Mouse (Mus musculus): ENCODE data around the gene P2rx3. TPM values are rescaled to one million over a fixed set of nuclear protein-coding genes. Genes with fewer than 3 reads are reported as not detected.

The P2rx3 gene
- total RNA-seq, 2 experiments from 2014 or later = 1.6 to 2.3 TPM

DNA sequence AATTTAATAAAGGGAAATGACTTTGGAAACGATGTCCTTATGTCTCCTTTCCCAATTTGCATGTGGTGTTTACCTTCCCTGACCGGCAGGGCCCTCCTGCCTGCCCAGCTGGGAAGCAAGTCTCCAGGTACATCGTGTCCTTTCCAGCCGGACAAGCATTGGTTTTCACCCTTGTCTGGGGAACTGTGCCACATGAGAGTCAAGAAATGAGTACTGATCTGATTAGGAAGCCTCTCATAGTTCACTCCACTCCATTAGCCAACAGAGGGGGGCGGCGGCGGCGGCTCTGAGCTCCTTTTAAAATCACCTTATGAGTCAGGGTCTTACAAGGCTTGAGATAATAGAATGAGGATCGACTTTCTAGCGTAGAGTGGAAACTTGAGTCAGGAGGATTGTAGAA is 9.8 kb upstream of the P2rx3 start:
- DNase-seq (ENCODE audit: low spot score in 2 of 2) = no peak
- intact Hi-C loops (cut with DNase I) = loop anchor here (5.0 to 10.0 kb wide), 3 partner anchors 160 to 312 kb away; partner anchors contain the start of genes Rtn4rl2, Timm10 and Ypel4

GRCm38 (mm10) chr2:85046222-85046621 is 9.0 kb upstream of the P2rx3 start:
- DNase-seq (ENCODE audit: low spot score in 2 of 2) = no peak
- intact Hi-C loops (cut with DNase I) = loop anchor here (5.0 to 10.0 kb wide), 3 partner anchors 159 to 311 kb away; partner anchors contain the start of genes Rtn4rl2, Timm10 and Ypel4

- intact Hi-C loops (cut with DNase I) = loop anchor here (10.0 kb wide), 1 partner anchor 309 kb away; the partner anchor contains the start of gene Ypel4
- DNase-seq (ENCODE audit: low spot score in 2 of 2) = no peak
Measured at GRCm38 (mm10) chr2:85043623-85044022, 6.4 kb upstream of the P2rx3 start.

GRCm38 (mm10) chr2:85038336-85038735 is 1.1 kb upstream of the P2rx3 start:
- intact Hi-C loops (cut with DNase I) = no loop called here
- no peak for DNase-seq (ENCODE audit: low spot score in 2 of 2)

- no peak for DNase-seq (ENCODE audit: low spot score in 2 of 2)
- intact Hi-C loops (cut with DNase I) = no loop called here
Measured at GRCm38 (mm10) chr2:85036507-85037046, 685 bp downstream of the P2rx3 start.

- DNase-seq (ENCODE audit: low spot score in 2 of 2) = no peak
- intact Hi-C loops (cut with DNase I) = no loop called here
Measured at GRCm38 (mm10) chr2:85034169-85034568, 3.1 kb downstream of the P2rx3 start.

GRCm38 (mm10) chr2:85033121-85033520 is 4.1 kb downstream of the P2rx3 start:
- DNase-seq (ENCODE audit: low spot score in 2 of 2) = no peak
- intact Hi-C loops (cut with DNase I) = no loop called here

- intact Hi-C loops (cut with DNase I) = no loop called here
- DNase-seq (ENCODE audit: low spot score in 2 of 2) = peak in 1 of 2 experiments; percentile 29
Measured at GRCm38 (mm10) chr2:85030989-85031388, 6.3 kb downstream of the P2rx3 start.

DNA sequence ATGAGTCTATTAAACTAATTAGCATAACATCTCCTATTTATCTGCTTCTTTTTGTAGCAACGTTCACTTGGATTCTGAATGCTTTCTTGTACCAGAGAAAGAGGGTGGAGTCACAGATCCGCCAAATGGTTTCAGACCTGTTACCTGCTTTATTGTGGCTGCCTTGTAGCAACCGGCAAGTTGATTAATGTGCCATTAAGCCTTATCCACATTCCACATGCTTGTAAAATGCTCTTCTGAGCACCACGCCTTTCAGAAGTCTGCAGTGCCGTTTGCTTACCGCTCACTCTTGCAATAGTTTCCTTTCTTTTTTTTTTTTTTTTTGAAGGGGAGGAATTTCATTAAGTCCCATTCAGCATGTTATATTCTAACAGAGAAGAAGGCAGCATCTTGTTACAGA is 7.4 kb downstream of the P2rx3 start:
- intact Hi-C loops (cut with DNase I) = loop anchor here (10.0 kb wide), 1 partner anchor 215 kb away; no protein-coding TSS in a partner anchor
- no peak for DNase-seq (ENCODE audit: low spot score in 2 of 2)

GRCm38 (mm10) chr2:85027281-85027680 is 10.0 kb downstream of the P2rx3 start:
- intact Hi-C loops (cut with DNase I) = loop anchor here (10.0 kb wide), 1 partner anchor 218 kb away; no protein-coding TSS in a partner anchor
- DNase-seq (ENCODE audit: low spot score in 2 of 2) = no peak

GRCm38 (mm10) chr2:85026178-85026577 is 11.1 kb downstream of the P2rx3 start:
- DNase-seq (ENCODE audit: low spot score in 2 of 2) = no peak
- intact Hi-C loops (cut with DNase I) = loop anchor here (10.0 kb wide), 1 partner anchor 219 kb away; no protein-coding TSS in a partner anchor

- peak in 1 of 2 experiments; percentile 26 for DNase-seq (ENCODE audit: low spot score in 2 of 2)
- intact Hi-C loops (cut with DNase I) = loop anchor here (10.0 kb wide), 1 partner anchor 223 kb away; no protein-coding TSS in a partner anchor
Measured at GRCm38 (mm10) chr2:85022043-85022442, 15.2 kb downstream of the P2rx3 start.

DNA sequence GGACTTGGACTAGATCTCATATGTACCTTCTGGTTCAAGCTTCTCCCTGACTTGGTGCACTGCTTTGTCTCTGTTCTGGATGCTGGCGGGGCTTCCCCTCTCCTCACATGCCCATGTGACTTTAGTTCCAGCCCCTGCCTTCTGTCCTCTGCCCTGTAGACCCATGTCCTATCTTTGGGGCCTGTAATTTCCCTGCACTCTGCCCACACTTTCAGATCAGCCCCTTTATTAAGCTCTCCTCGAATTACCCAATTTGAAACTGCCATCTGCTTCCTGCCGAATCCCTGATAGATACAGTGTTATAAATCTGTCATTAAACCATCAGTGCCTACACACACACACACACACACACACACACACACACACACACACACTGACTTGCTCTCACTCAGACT is 22.7 kb downstream of the P2rx3 start:
- DNase-seq (ENCODE audit: low spot score in 2 of 2) = no peak
- intact Hi-C loops (cut with DNase I) = loop anchor here (5.0 kb wide), 2 partner anchors 127 to 182 kb away; partner anchors contain the start of gene Rtn4rl2

DNA sequence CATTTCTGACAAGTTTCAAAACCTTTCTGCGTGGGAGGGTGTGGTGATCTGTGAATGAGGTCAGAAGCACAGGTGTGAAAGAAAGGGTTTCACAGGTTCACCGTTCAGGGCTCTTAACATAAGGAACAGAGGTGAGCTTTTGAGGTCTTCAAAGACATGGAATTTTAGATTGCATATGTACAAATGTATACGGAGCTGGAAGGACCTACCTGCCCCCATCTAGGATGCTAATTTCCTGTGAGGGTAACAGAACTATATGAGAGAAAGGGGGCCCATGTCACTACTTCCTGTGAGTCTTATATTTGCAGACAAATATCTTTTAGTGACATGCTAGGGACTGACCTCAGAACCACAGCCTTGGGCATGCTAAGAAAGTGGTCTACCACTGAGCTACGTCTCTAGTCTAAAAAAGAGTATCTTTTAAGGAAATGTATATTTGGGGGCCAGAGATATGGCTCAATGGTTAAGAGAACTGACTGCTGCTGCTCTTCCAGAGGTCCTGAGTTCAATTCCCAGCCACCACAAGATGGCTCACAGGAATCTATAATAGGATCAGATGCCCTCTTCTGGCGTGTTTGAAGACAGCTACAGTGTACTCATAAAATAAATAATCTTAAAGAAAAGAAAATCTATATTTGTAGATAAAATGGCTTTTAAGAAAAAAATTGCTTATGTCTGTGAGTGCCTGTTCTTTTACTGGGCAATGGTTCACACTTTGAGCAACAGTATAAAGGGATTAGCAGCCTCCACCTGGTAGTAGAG is 23.3 kb downstream of the P2rx3 start:
- intact Hi-C loops (cut with DNase I) = loop anchor here (5.0 kb wide), 2 partner anchors 127 to 182 kb away; partner anchors contain the start of gene Rtn4rl2
- DNase-seq (ENCODE audit: low spot score in 2 of 2) = no peak

- no peak for DNase-seq (ENCODE audit: low spot score in 2 of 2)
- intact Hi-C loops (cut with DNase I) = loop anchor here (5.0 kb wide), 2 partner anchors 125 to 180 kb away; partner anchors contain the start of gene Rtn4rl2
Measured at GRCm38 (mm10) chr2:85012679-85013078, 24.6 kb downstream of the P2rx3 start.

DNA sequence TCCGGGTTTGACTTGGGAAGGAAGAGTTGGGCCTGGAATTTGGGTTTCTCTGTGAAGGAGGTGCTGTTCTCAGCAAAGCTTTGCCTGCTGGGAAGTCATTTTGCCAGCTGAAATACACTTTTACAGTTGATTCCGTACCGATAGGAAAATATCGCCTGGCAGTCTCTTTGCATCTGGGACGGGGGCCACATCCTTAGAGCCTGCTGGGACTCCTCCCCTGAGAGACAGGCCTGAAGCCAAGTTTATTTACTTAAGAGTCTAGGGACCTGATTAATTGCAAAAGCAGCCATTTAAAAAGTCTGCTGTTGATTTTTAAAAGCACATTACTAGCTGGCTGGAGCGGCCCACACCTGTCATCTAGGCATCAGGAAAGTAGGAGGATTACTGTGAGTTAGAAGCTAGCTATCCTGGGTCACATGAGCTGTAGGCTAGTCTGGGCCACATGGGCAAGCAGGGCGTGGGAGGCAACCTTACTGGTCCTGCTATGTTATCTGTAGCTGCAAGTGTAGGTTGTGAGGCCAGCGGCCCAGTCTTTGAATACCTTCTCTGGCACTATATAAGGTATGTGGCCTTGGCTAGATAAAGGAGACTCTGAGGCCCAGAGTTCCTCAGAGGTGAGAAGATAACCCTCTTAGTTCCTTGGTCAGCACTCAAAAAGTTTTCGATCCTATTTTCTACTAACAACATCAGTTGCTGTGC is 25.2 kb downstream of the P2rx3 start:
- intact Hi-C loops (cut with DNase I) = loop anchor here (5.0 kb wide), 2 partner anchors 125 to 180 kb away; partner anchors contain the start of gene Rtn4rl2
- DNase-seq (ENCODE audit: low spot score in 2 of 2) = no peak

- DNase-seq (ENCODE audit: low spot score in 2 of 2) = no peak
- intact Hi-C loops (cut with DNase I) = loop anchor here (10.0 kb wide), 1 partner anchor 54 kb away; no protein-coding TSS in a partner anchor
Measured at GRCm38 (mm10) chr2:85009212-85009611, 28.1 kb downstream of the P2rx3 start.

DNA sequence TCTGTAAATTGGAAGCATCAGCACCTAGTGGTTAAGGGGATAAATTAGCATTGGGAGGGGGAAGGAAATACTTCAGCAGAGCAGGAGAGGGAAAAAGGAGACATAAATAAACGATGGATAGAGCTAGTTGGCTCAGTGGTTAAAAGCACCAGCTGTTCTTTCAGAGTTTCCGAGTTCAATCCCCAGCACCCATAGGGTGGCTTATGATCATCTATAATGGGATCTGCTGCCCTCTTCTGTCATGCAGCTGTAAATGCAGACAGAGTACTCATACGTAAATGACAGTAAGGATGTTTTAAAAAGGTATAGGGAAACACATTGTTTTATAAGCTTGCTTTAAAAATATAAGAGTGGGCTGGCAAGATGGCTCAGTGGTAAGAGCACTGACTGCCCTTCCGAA is 29.5 kb downstream of the P2rx3 start:
- DNase-seq (ENCODE audit: low spot score in 2 of 2) = no peak
- intact Hi-C loops (cut with DNase I) = loop anchor here (10.0 kb wide), 1 partner anchor 53 kb away; no protein-coding TSS in a partner anchor

GRCm38 (mm10) chr2:85006600-85006999 is 30.7 kb downstream of the P2rx3 start:
- intact Hi-C loops (cut with DNase I) = loop anchor here (10.0 kb wide), 1 partner anchor 52 kb away; no protein-coding TSS in a partner anchor
- no peak for DNase-seq (ENCODE audit: low spot score in 2 of 2)

- peak; percentile 40 to 52 for DNase-seq (ENCODE audit: low spot score in 2 of 2)
- intact Hi-C loops (cut with DNase I) = loop anchor here (5.0 to 10.0 kb wide), 2 partner anchors 50 to 112 kb away; no protein-coding TSS in a partner anchor
Measured at GRCm38 (mm10) chr2:85004341-85004740, 32.9 kb downstream of the P2rx3 start.

Measured in left cerebral cortex, postnatal 36 days (tissue).